Mouse (Mus musculus): Measurements from ENCODE around the gene Gm5965. TPM values are rescaled to one million over a fixed set of nuclear protein-coding genes. Genes with fewer than 3 reads are reported as not detected.

Gene Gm5965
- not detected for total RNA-seq (2023)

DNA sequence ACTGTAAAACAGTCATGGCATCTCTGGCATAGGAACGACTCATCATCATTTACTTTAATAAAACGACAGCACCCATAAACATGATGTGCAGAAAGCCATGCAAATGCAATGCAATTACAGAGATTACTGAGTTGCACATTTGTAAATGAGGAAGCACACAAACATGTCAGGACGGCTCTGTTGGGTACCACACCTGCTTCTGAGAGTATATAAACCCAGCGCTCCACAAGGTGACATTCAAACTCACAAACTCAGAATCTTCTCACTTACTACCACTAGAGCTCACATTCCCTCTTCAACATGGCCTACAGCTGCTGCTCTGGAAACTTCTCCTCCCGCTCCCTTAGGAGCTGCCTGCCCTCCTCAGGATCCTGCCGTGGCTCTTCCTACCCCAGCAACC, at the start of gene Gm5965:
Gene Gm5965 (plus strand): TSS at position 301 of the 400 bp plus-strand sequence.

DNA sequence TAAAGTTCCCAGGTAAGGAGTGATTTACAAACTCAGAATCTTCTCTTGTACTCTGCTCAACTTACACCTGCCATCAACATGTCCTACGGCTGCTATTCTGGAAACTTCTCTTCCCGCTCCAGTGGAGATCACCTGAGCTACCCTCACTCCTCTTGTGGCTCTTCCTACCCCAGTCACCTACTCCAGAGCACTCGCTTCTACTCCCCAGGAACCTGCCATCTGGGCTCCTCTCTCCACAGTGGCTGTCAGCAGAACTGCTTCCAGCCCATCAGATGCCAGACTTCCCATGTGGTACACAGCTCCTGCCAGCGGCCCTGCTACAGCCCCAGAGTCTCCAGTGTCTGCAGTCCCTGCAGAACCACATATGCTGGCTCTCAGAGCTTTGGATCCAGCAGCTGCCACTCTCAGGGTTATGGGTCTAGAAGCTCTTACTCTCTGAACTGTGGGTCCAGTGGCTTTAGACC, 48.9 kb upstream of the Gm5965 start, which contains the start of gene Krtap13-1:
Gene Krtap13-1 (plus strand): TSS at position 51 of the 464 bp plus-strand sequence.

DNA sequence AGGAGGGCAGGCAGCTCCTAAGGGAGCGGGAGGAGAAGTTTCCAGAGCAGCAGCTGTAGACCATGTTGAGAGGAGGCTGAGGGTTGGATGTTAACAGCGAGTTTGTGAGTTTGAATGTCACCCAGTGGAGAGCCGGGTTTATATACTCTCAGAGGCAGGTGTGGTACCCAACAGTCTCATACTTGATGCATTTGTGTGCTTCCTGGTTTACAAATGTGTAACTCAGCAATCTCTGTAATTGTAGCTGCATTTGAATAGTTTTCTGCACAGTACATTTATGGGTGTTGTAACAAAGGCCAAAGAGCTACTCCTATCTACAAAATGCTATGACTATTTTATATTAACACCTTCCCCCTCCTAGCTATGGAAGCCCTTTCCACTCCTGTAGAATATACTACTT, 26.2 kb upstream of the Gm5965 start, which contains the start of gene Krtap13:
Gene Krtap13 (minus strand): TSS at position 101 of the 400 bp plus-strand sequence.

DNA sequence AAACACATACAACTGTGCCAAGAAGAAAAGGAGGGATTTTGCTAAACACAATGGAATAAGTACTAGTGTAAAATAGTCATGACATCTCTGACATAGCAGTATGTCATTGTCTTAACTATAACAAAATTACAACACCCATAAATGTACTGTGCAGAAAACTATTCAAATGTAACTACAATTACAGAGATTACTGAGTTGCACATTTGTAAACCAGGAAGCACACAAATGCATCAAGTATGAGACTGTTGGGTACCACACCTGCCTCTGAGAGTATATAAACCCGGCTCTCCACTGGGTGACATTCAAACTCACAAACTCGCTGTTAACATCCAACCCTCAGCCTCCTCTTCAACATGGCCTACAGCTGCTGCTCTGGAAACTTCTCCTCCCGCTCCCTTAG, 19.1 kb upstream of the Gm5965 start, which contains the start of gene 2310034C09Rik:
Gene 2310034C09Rik (plus strand): TSS at position 301 of the 400 bp plus-strand sequence.

DNA sequence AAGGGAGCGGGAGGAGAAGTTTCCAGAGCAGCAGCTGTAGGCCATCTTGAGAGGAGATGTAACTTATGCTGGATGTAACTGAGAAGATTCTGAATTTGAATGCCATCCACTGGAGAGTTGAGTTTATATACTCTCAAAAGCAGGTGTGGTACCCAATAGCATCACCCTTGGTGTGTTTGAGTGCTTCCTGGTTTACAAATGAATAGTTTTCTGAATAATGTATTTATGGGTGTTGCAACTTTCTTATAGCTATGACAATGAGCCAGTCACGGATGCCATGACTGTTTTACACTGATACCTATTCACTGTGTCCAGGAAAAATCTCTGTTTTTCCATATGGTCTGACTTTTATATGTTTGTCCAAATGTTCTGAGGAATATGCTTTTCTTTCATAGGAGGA, 3.6 kb upstream of the Gm5965 start, which contains the start of gene 2310057N15Rik:
Gene 2310057N15Rik (minus strand): TSS at position 101 of the 400 bp plus-strand sequence.

DNA sequence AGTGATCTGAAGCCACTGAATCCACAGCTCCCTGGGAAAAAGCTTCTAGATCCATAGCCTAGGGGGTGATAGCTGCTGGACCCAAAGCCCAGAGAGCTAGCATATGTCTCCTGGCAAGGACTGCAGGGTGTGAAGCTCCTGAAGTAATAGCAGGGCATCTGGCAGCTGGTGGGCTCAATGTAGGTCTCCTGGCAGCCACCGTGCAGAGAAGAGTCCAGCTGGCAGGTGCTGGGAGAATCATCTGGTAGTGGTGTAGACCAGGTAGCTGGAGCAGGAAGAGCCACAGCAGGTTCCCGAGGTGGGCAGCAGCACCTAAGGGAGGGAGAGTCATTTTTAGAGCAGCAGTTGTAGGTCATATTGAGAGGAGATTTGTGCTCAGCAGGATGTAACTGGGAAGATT, 34.1 kb downstream of the Gm5965 start, which contains the start of gene Gm20741:
Gene Gm20741 (minus strand): TSS at position 394 of the 400 bp plus-strand sequence.

DNA sequence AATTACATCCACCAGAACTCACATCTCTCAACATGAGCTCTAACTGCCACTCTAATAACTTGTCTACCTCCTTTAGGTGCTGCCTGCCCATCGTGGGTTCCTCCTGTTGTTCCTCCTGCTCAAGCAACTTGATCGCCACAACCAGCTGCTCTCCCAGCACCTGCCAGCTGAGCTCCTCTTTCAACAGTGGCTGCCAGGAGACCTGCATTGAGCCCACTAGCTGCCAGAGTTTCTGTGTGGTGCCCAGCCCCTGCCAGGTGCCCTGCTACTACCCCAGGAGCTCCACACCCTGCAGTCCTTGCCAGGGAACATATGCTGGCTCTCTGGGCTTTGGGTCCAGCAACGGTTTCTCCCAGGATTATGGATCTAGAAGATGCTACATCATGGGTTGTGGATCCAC, 42.4 kb downstream of the Gm5965 start, which contains the start of gene Krtap15:
Gene Krtap15 (plus strand): TSS at position 150 of the 400 bp plus-strand sequence.

DNA sequence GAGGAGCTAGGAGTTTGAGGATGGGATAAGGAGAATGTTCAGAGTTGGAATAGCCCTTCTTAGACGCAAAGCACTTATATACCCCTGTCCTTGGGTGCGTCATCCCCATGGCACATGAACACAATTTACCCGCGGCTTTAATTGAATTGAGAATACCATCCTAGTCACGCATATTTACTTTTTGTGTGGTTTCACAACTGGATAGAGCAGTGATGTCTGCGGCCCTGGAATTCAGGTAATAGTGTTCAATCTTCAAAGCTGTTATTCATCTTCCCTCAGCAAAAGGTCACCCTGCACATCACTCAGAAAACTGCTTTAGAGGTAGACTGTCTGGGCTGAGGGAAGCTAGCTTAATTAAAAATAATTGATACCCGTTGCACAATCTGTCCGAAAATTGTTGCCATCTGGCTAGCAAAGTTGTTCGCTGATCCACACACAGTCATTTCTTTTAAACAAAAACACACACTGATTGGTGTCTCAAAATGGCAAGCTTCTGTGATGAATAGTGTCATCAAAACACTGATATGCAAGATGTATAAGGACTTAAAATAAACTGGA, 48.5 kb downstream of the Gm5965 start, which contains the start of gene Krtap14:
Gene Krtap14 (minus strand): TSS at position 51 of the 558 bp plus-strand sequence.

Other genes with a start within 250 kb of the Gm5965 start
- gene Cldn8, start 214.7 kb upstream of the Gm5965 start, total RNA-seq (2023) = not detected
- not detected for gene Krtap24-1, start 165.6 kb upstream of the Gm5965 start, total RNA-seq (2023)
- gene 2310079G19Rik, start 150.2 kb upstream of the Gm5965 start, total RNA-seq (2023) = not detected
- gene Krtap26-1, start 130.1 kb upstream of the Gm5965 start, total RNA-seq (2023) = not detected
- not detected for gene Krtap27-1, start 106.2 kb upstream of the Gm5965 start, total RNA-seq (2023)
- gene 2310061N02Rik, start 69.9 kb upstream of the Gm5965 start, total RNA-seq (2023) = not detected
- gene Krtap13-1, start 49.0 kb upstream of the Gm5965 start, total RNA-seq (2023) = not detected
- not detected for gene Krtap13, start 26.3 kb upstream of the Gm5965 start, total RNA-seq (2023)
- gene 2310034C09Rik, start 19.0 kb upstream of the Gm5965 start, total RNA-seq (2023) = not detected
- gene 2310057N15Rik, start 3.7 kb upstream of the Gm5965 start, total RNA-seq (2023) = not detected
- not detected for gene Gm20741, start 34.3 kb downstream of the Gm5965 start, total RNA-seq (2023)
- gene Krtap15, start 42.3 kb downstream of the Gm5965 start, total RNA-seq (2023) = not detected
- not detected for gene Krtap14, start 48.2 kb downstream of the Gm5965 start, total RNA-seq (2023)
- not detected for gene Krtap19-1, start 91.5 kb downstream of the Gm5965 start, total RNA-seq (2023)
- not detected for gene Krtap19-2, start 96.4 kb downstream of the Gm5965 start, total RNA-seq (2023)
- not detected for gene Krtap19-3, start 100.1 kb downstream of the Gm5965 start, total RNA-seq (2023)
- gene Krtap19-4, start 107.2 kb downstream of the Gm5965 start, total RNA-seq (2023) = not detected
- not detected for gene Krtap19-5, start 118.6 kb downstream of the Gm5965 start, total RNA-seq (2023)
- gene Krtap19-9b, start 154.4 kb downstream of the Gm5965 start, total RNA-seq (2023) = not detected
- not detected for gene Krtap16-3, start 185.0 kb downstream of the Gm5965 start, total RNA-seq (2023)
- not detected for gene Krtap22-2, start 232.9 kb downstream of the Gm5965 start, total RNA-seq (2023)
- not detected for gene Gm10229, start 237.4 kb downstream of the Gm5965 start, total RNA-seq (2023)